Mouse (Mus musculus) liver, embryonic 13.5 days (tissue): ENCODE data around the gene Gm49403. TPM values are rescaled to one million over a fixed set of nuclear protein-coding genes. Genes with fewer than 3 reads are reported as not detected.
"Not testable (repeated sequence)": the region's sequence is repeated elsewhere in the genome, so short reads cannot be mapped to it uniquely, and the experiment has no call there.

ENCODE experiments used
- ATAC-seq: fragments of 200-750 bp; cut with Nextera tagmentation; 2 replicates; pipeline ENCODE4 v1.8.0; 2017; ENCODE audit warnings: low read depth, mild to moderate bottlenecking, moderate number of reproducible peaks, moderate library complexity
- DNase-seq: peaks from one replicate; pipeline ENCODE4 v3.0.0; 2022
- H3K27ac ChIP-seq: fragments of 300-500 bp; sonication (generic); 2 replicates; pipeline ENCODE4 v1.5.1; 2015; ENCODE audit warnings: moderate library complexity, mild to moderate bottlenecking, inconsistent platforms
- H3K27me3 ChIP-seq: fragments of 300-500 bp; sonication (generic); 2 replicates; pipeline ENCODE4 v1.6.1; 2015; ENCODE audit warnings: mild to moderate bottlenecking, inconsistent platforms
- H3K36me3 ChIP-seq: fragments of 300-500 bp; sonication (generic); 2 replicates; pipeline ENCODE4 v1.6.1; 2015; ENCODE audit warnings: mild to moderate bottlenecking, inconsistent platforms
- H3K4me1 ChIP-seq: fragments of 300-500 bp; sonication (generic); replicated peaks from 2 replicates; pipeline ENCODE4 v1.6.1; 2015; ENCODE audit warnings: inconsistent platforms
- H3K4me2 ChIP-seq: fragments of 300-500 bp; sonication (generic); 2 replicates; pipeline ENCODE4 v1.6.1; 2015; ENCODE audit warnings: inconsistent platforms, mild to moderate bottlenecking, moderate library complexity
- H3K4me3 ChIP-seq: fragments of 300-500 bp; sonication (generic); replicated peaks from 2 replicates; pipeline ENCODE4 v1.5.1; 2015; ENCODE audit warnings: mild to moderate bottlenecking, inconsistent platforms
- H3K9ac ChIP-seq: fragments of 300-500 bp; sonication (generic); 2 replicates; pipeline ENCODE4 v1.6.1; 2015; ENCODE audit warnings: mild to moderate bottlenecking, inconsistent platforms
- H3K9me3 ChIP-seq: fragments of 300-500 bp; sonication (generic); replicated peaks from 2 replicates; pipeline ENCODE4 v1.6.1; 2016; ENCODE audit warnings: inconsistent platforms
- WGBS: fragments of 180-500 bp; shearing (Covaris S2); methylation state at CpG from one replicate; pipeline ENCODE4 v1.1.7; 2015; ENCODE audit not compliant: insufficient replicate concordance; 5-methylcytosine and 5-hydroxymethylcytosine counted together
- polyA plus RNA-seq: library from polyadenylated mRNA; unstranded; fragments of >200 nt; fragmentation: Nextera tagmentation; extraction: Ambion mirVana; gene quantifications from 2 replicates; pipeline ENCODE4 v1.2.1, GENCODE M21; 2015

The Gm49403 gene
- polyA plus RNA-seq, 1 experiment from 2014 or later = not detected

GRCm38 (mm10) chr19:8875031-8875430, 8.7 kb upstream of the Gm49403 start:
- WGBS = 86% methylated on average over 7 of the region's 7 CpGs
- Histone ChIP-seq H3K27me3 (no peaks in the 10 kb centered on the region), H3K4me3 (no peak overlapping the region), H3K4me2 (no peak overlapping the region), H3K36me3 (peaks cover 44% of the 10 kb centered on the region), H3K9ac (no peak overlapping the region; the same call in 1 of the 2 replicates), H3K9me3 (no peaks in the 10 kb centered on the region), H3K27ac (0 out of 2 replicates have a peak overlapping the region, but pooled peaks have one; percentile 1), H3K4me1 (peaks cover 48% of the 10 kb centered on the region)
- DNase-seq (no peak), ATAC-seq (no peak)

DNA sequence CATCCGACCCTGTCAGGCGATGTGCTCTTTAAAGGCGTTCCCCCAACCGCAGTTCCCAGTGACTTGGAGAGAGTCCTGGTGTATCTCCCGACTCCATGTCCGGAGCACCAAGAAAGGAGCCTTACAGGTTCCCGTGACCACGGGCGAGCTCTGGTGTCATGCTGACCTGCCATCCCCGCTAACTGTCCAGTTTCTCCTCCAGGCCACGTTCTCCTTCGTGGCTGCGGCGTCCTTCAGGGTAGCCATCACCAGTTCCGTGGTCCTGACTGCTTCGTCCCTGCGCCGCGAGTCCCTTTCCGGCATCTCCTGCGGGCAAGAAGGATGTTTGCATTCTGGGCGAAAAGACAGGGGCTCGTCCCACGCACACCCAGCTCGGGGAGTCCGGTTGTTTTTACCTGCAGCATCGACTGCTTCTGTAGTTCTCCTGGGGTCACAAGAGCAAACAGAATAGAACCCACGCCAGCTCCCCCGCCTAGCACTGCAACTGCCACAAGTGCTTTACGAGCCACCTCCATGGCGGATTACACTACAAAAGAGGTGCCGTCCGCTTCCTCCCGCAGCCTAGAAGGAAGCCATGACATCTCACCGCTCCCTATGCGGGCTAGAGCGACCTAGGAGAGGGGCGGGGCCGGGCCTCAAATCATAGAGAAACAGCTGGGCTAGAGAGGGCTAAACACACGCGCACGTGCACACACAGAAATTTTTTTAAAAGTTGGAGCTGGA, 3.3 kb upstream of the Gm49403 start, which contains the start of gene Uqcc3:
Gene Uqcc3 (minus strand): TSS at position 613 of the 723 bp plus-strand sequence.
- ATAC-seq = peak; percentile 97
- Histone ChIP-seq H3K4me1 (peaks cover 18% of the 10 kb centered on the region), H3K9me3 (no peaks in the 10 kb centered on the region), H3K9ac (peak within 1 kb of the TSS; percentile 90), H3K4me3 (peak within 1 kb of the TSS; percentile 91), H3K27ac (peak within 1 kb of the TSS; percentile 84), H3K4me2 (peak within 1 kb of the TSS; percentile 89), H3K36me3 (peaks cover 19% of the 10 kb centered on the region), H3K27me3 (no peaks in the 10 kb centered on the region)
- DNase-seq = peak; percentile 83
- under 1% methylated on average over 42 of the region's 42 CpGs for WGBS

DNA sequence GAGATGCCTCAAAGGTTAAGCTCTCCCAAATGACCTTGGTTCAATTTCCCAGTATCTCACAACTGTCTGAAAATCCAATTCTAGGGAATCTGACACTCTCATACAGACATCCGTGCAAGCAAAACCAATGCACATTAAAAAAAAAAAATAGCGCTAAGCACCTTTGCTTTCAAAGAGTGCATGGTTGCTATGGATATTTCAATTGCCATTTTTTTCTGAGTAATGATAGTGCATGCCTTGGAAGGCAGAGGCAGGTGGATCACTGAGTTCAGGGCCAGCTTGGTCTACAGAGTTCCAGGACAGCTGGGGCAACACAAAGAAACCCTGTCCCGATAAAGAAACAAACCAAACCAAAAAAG, 2.7 kb upstream of the Gm49403 start:
- H3K4me3 ChIP-seq = peak overlapping the region; percentile 91
- 11% methylated on average over 3 of the region's 3 CpGs for WGBS
- peak overlapping the region; percentile 89 for H3K4me2 ChIP-seq
- no peaks in the 10 kb centered on the region for H3K27me3 ChIP-seq
- H3K36me3 ChIP-seq = peaks cover 13% of the 10 kb centered on the region
- DNase-seq (no peak), ATAC-seq (no peak; the same call in 1 of the 2 replicates)
- peaks cover 18% of the 10 kb centered on the region for H3K4me1 ChIP-seq
- H3K9me3 ChIP-seq = no peaks in the 10 kb centered on the region
- peak overlapping the region; percentile 90 for H3K9ac ChIP-seq
- no peak overlapping the region for H3K27ac ChIP-seq

GRCm38 (mm10) chr19:8886916-8887584, 3.3 kb downstream of the Gm49403 start:
- Histone ChIP-seq H3K27me3 (no peaks in the 10 kb centered on the region), H3K4me3 (peak overlapping the region; percentile 73), H3K9me3 (no peaks in the 10 kb centered on the region), H3K4me1 (peaks cover 43% of the 10 kb centered on the region), H3K9ac (peak overlapping the region; percentile 83), H3K36me3 (peaks cover 19% of the 10 kb centered on the region), H3K4me2 (peak overlapping the region; percentile 84), H3K27ac (peak overlapping the region; percentile 89)
- 50% methylated on average over 1 of the region's 1 CpGs for WGBS
- DNase-seq = no peak
- no peak for ATAC-seq

GRCm38 (mm10) chr19:8887585-8888463, 4.1 kb downstream of the Gm49403 start:
- Histone ChIP-seq H3K9me3 (no peaks in the 10 kb centered on the region), H3K4me1 (peaks cover 49% of the 10 kb centered on the region), H3K9ac (peak overlapping the region; percentile 83), H3K36me3 (peaks cover 19% of the 10 kb centered on the region), H3K27ac (peak overlapping the region; percentile 89), H3K4me2 (peak overlapping the region; percentile 84), H3K4me3 (peak overlapping the region; percentile 73), H3K27me3 (no peaks in the 10 kb centered on the region)
- WGBS = 7% methylated on average over 19 of the region's 19 CpGs
- DNase-seq (no peak), ATAC-seq (no peak)

- Histone ChIP-seq H3K27ac (peak within 1 kb of the TSS; percentile 89), H3K36me3 (peaks cover 19% of the 10 kb centered on the region), H3K4me3 (peak within 1 kb of the TSS; percentile 73), H3K9me3 (no peaks in the 10 kb centered on the region), H3K4me2 (peak within 1 kb of the TSS; percentile 84), H3K4me1 (peaks cover 53% of the 10 kb centered on the region), H3K27me3 (no peaks in the 10 kb centered on the region), H3K9ac (peak within 1 kb of the TSS; percentile 85)
- WGBS = under 1% methylated on average over 58 of the region's 58 CpGs
- peak; percentile 94 for DNase-seq
- ATAC-seq = peak; percentile 91
These were observed 5.0 kb downstream of the Gm49403 start, which contains the start of the genes 1810009A15Rik and Gm49416 for GRCm38 (mm10) chr19:8888511-8889385. Gene 1810009A15Rik, plus strand, starts transcription at chr19:8888853. Gene Gm49416, plus strand, starts transcription at chr19:8888926.

DNA sequence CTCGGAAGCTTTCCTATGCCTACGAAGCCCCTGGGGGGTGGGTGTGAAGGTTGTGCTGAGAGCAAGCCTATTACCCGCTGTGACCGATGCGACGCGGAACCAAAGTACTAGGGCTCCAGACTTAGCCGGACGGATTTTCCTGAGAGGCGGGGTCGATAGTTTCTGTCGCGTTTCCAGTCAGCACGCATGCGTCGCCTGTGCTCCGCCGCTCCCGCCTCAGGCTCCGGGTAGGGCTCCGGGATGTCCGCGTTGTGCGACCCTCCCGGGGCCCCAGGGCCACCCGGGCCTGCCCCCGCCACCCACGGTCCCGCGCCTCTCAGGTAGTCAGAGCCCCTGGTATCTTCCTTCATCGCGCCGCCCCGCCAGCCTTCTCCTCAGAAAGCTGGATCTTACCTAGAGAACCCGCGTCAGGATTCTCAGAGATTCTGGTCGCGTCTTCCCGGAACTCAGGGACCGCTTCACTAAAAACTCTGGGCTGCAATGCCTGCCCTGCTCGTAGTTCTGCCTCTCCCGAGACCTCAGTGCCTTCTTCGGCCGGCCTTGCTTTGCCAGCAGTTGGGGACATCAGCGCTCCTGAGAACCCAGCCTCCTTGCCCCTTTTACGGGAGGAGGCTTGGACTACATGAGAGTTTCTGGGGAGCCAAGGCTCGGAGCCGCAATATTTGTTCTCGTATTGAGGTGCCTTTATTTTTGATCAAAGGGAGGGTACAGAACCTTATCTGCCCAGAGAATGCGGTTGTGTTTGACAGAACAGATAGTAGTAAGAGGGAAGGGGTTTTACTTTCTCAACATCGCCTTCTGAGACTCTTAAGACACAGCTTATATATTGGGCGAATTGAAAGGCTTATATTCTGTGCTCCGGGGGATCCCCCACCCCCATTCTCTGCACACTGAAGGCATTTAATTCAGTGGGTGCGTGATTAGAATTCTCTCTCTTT, 9.4 kb downstream of the Gm49403 start, which contains the start of gene Ints5:
Gene Ints5 (plus strand): TSS at position 177 of the 938 bp plus-strand sequence.
- WGBS = 1% methylated on average over 54 of the region's 54 CpGs
- peak; percentile 77 for DNase-seq
- Histone ChIP-seq H3K27me3 (no peaks in the 10 kb centered on the region), H3K4me1 (peaks cover 69% of the 10 kb centered on the region), H3K27ac (peak within 1 kb of the TSS; percentile 94), H3K9ac (peak within 1 kb of the TSS; percentile 96), H3K4me2 (peak within 1 kb of the TSS; percentile 80), H3K4me3 (peak within 1 kb of the TSS; percentile 91), H3K36me3 (peaks cover 45% of the 10 kb centered on the region), H3K9me3 (no peaks in the 10 kb centered on the region)
- peak; percentile 56 for ATAC-seq

DNA sequence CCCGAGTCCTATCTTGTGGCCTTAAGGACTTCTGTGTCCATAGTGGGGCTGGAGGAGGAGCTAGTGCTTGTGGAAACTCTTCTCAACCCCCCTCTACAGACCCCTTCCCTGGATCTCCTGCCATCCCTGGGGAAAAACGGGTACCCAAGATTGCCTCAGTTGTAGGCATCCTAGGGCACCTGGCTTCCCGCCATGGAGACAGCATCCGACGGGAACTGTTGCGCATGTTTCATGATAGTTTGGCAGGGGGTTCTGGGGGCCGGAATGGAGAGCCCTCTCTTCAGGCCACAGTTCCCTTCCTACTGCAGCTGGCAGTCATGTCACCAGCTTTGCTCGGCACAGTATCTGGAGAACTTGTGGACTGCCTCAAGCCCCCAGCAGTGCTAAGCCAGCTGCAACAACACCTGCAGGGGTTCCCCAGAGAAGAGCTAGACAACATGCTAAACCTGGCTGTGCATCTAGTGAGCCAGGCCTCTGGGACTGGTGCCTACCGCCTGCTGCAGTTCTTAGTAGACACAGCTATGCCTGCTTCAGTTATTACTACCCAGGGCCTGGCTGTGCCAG, 11.7 kb downstream of the Gm49403 start:
- peak overlapping the region; percentile 16; the same call in 1 of the 2 replicates for H3K9ac ChIP-seq
- H3K9me3 ChIP-seq = no peaks in the 10 kb centered on the region
- DNase-seq = no peak
- peak overlapping the region; percentile 91; the same call in 1 of the 2 replicates for H3K27ac ChIP-seq
- H3K36me3 ChIP-seq = peaks cover 39% of the 10 kb centered on the region
- no peak overlapping the region; the same call in 1 of the 2 replicates for H3K4me3 ChIP-seq
- WGBS = 86% methylated on average over 9 of the region's 9 CpGs
- H3K4me1 ChIP-seq = peaks cover 74% of the 10 kb centered on the region
- H3K4me2 ChIP-seq = no peak overlapping the region
- H3K27me3 ChIP-seq = no peaks in the 10 kb centered on the region
- ATAC-seq = no peak

- H3K9me3 ChIP-seq, H3K27me3 ChIP-seq, DNase-seq, H3K4me3 ChIP-seq, ATAC-seq: not testable (repeated sequence)
- peak overlapping the region; percentile 78; the same call in 1 of the 2 replicates for H3K4me2 ChIP-seq
- peaks cover 74% of the 10 kb centered on the region for H3K4me1 ChIP-seq
- H3K36me3 ChIP-seq = peaks cover 35% of the 10 kb centered on the region
- peak overlapping the region; percentile 74 for H3K9ac ChIP-seq
- H3K27ac ChIP-seq = peak overlapping the region; percentile 91
- 70% methylated on average over 5 of the region's 5 CpGs for WGBS
These were observed 12.5 kb downstream of the Gm49403 start for GRCm38 (mm10) chr19:8896231-8896630.
